Mouse (Mus musculus) heart, embryonic 15.5 days (tissue): Measurements from ENCODE around the gene Gm17428. TPM values are rescaled to one million over a fixed set of nuclear protein-coding genes. Genes with fewer than 3 reads are reported as not detected.
"Not testable (repeated sequence)": the region's sequence is repeated elsewhere in the genome, so short reads cannot be mapped to it uniquely, and the experiment has no call there.

Source experiments
- ATAC-seq: fragments of 200-750 bp; cut with Nextera tagmentation; replicated peaks from 2 replicates; pipeline ENCODE4 v1.8.0; 2017; ENCODE audit warnings: low read depth, moderate TSS enrichment; ENCODE audit not compliant: insufficient number of reproducible peaks, insufficient read depth, low FRiP score
- H3K27ac ChIP-seq: fragments of 300-500 bp; sonication (generic); 2 replicates; pipeline ENCODE4 v1.5.1; 2015; ENCODE audit warnings: mild to moderate bottlenecking, inconsistent platforms
- H3K27me3 ChIP-seq: fragments of 300-500 bp; sonication (generic); 2 replicates; pipeline ENCODE4 v1.6.1; 2015; ENCODE audit warnings: inconsistent platforms
- H3K36me3 ChIP-seq: fragments of 300-500 bp; sonication (generic); 2 replicates; pipeline ENCODE4 v1.6.1; 2015; ENCODE audit warnings: mild to moderate bottlenecking, inconsistent platforms
- H3K4me1 ChIP-seq: fragments of 300-500 bp; sonication (generic); replicated peaks from 2 replicates; pipeline ENCODE4 v1.6.1; 2015; ENCODE audit warnings: inconsistent platforms
- H3K4me2 ChIP-seq: fragments of 300-500 bp; sonication (generic); 2 replicates; pipeline ENCODE4 v1.6.1; 2015; ENCODE audit warnings: inconsistent platforms, mild to moderate bottlenecking, moderate library complexity
- H3K4me3 ChIP-seq: fragments of 300-500 bp; sonication (generic); 2 replicates; pipeline ENCODE4 v1.5.1; 2015; ENCODE audit warnings: mild to moderate bottlenecking, inconsistent platforms
- H3K9ac ChIP-seq: fragments of 300-500 bp; sonication (generic); 2 replicates; pipeline ENCODE4 v1.6.1; 2015; ENCODE audit warnings: mild to moderate bottlenecking, inconsistent platforms
- H3K9me3 ChIP-seq: fragments of 300-500 bp; sonication (generic); replicated peaks from 2 replicates; pipeline ENCODE4 v1.6.1; 2016; ENCODE audit warnings: inconsistent platforms
- WGBS: fragments of 180-500 bp; shearing (Covaris S2); methylation state at CpG from one replicate; pipeline ENCODE4 v1.1.7; 2015; ENCODE audit warnings: mixed read lengths; 5-methylcytosine and 5-hydroxymethylcytosine counted together
- polyA plus RNA-seq: library from polyadenylated mRNA; unstranded; fragments of >200 nt; fragmentation: Nextera tagmentation; extraction: Ambion mirVana; gene quantifications from 2 replicates; pipeline ENCODE4 v1.2.1, GENCODE M21; 2015

The Gm17428 gene
- polyA plus RNA-seq, 1 experiment from 2014 or later: not detected

GRCm38 (mm10) chr14:54992196-54992595 is 15.5 kb downstream of the Gm17428 start:
- no peak for ATAC-seq
- Histone ChIP-seq H3K27me3 (no peaks in the 10 kb centered on the region), H3K4me2 (peak overlapping the region; percentile 65), H3K27ac (peak overlapping the region; percentile 99), H3K4me3 (peak overlapping the region; percentile 55), H3K9me3 (no peaks in the 10 kb centered on the region), H3K4me1 (peaks cover 22% of the 10 kb centered on the region), H3K36me3 (no peaks in the 10 kb centered on the region), H3K9ac (peak overlapping the region; percentile 70)
- 56% methylated on average over 10 of the region's 10 CpGs for WGBS

DNA sequence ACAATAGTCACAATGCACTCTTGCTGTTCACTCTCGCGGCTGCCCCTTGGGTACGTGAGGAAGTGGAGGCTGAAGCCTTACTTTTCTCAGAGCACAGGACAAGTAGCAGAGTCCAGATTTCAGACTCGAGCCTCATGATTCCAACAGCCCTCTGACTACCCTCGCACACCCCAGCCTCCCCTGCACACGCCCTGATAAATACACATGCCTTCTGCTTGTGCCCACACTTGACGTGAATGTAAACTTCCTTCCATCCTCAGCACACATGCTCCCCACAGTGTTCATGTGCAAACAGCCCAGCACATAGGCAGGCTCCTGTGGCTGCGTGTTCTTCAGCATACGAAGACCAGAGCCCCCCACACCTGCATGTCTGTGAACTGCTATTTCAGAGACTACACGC is 16.9 kb downstream of the Gm17428 start:
- Histone ChIP-seq H3K27ac (peak overlapping the region; percentile 99), H3K4me1 (peaks cover 34% of the 10 kb centered on the region), H3K36me3 (no peaks in the 10 kb centered on the region), H3K4me2 (peak overlapping the region; percentile 65), H3K9me3 (no peaks in the 10 kb centered on the region), H3K4me3 (peak overlapping the region; percentile 55), H3K9ac (peak overlapping the region; percentile 70), H3K27me3 (no peaks in the 10 kb centered on the region)
- no peak for ATAC-seq
- 36% methylated on average over 10 of the region's 10 CpGs for WGBS

- H3K27ac ChIP-seq: peak within 1 kb of the TSS; percentile 99
- H3K27me3 ChIP-seq: no peaks in the 10 kb centered on the region
- ATAC-seq: peak; percentile 67
- peak within 1 kb of the TSS; percentile 70 for H3K9ac ChIP-seq
- 27% methylated on average over 11 of the region's 11 CpGs for WGBS
- peak within 1 kb of the TSS; percentile 65 for H3K4me2 ChIP-seq
- no peaks in the 10 kb centered on the region for H3K9me3 ChIP-seq
- H3K4me3 ChIP-seq: peak within 1 kb of the TSS; percentile 55
- H3K4me1 ChIP-seq: peaks cover 38% of the 10 kb centered on the region
- H3K36me3 ChIP-seq: no peaks in the 10 kb centered on the region
These were observed 17.6 kb downstream of the Gm17428 start, which contains the start of gene Myh7 for GRCm38 (mm10) chr14:54994136-54994868. TSS of gene Myh7 (minus strand) at chr14:54994626.

- Histone ChIP-seq H3K27ac (peak overlapping the region; percentile 99), H3K9ac (peak overlapping the region; percentile 63), H3K4me1 (peaks cover 38% of the 10 kb centered on the region), H3K36me3 (no peaks in the 10 kb centered on the region), H3K4me3 (peak overlapping the region; percentile 55), H3K4me2 (peak overlapping the region; percentile 65), H3K27me3 (no peaks in the 10 kb centered on the region), H3K9me3 (no peaks in the 10 kb centered on the region)
- ATAC-seq: no peak; the same call in 1 of the 2 replicates
These were observed 18.1 kb downstream of the Gm17428 start for GRCm38 (mm10) chr14:54994869-54995186.

DNA sequence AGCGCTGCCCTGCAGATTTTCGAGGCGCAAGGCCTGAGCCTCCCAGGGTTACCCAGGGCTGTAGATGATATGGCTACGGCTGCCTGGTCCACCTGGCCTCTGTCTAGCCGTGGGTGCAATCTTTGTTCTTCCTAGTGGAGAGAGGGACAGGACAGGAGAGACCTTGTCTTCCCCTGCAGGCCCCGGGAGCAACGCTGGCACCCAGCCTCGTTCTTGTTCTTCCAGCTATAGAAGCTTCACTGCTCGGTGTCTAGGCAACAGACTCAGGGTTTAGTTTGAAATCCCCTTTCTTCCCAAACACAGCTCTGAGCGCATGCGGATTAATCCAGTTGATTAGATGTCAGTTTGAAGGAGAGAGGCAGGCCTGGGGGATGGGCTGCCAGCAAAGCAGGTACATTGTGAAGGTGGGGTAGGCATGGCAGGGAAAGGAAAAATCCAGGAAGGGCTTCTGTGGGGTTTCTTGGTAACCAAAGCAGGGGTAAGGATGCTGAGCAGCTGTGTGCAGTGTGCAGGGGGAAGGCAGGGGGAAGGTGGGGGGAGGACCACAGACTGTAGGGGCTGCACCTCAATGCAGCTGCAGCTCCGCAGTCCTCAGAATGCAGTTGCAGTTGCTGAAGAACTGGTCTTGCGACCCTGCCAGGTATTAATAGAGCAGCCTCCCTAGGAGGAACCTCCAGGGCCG is 18.9 kb downstream of the Gm17428 start:
- Histone ChIP-seq H3K4me2 (peak overlapping the region; percentile 65), H3K4me3 (peak overlapping the region; percentile 55), H3K27ac (peak overlapping the region; percentile 99), H3K9me3 (no peaks in the 10 kb centered on the region), H3K27me3 (no peaks in the 10 kb centered on the region), H3K9ac (peak overlapping the region; percentile 63), H3K36me3 (no peaks in the 10 kb centered on the region), H3K4me1 (peaks cover 44% of the 10 kb centered on the region)
- ATAC-seq: no peak
- 36% methylated on average over 14 of the region's 14 CpGs for WGBS

GRCm38 (mm10) chr14:54996793-54997192 is 20.1 kb downstream of the Gm17428 start:
- Histone ChIP-seq H3K9me3 (no peaks in the 10 kb centered on the region), H3K4me3 (peak overlapping the region; percentile 20), H3K27me3 (no peaks in the 10 kb centered on the region), H3K4me1 (peaks cover 46% of the 10 kb centered on the region), H3K4me2 (peak overlapping the region; percentile 65), H3K36me3 (no peaks in the 10 kb centered on the region), H3K9ac (peak overlapping the region; percentile 64), H3K27ac (peak overlapping the region; percentile 99)
- 36% methylated on average over 9 of the region's 9 CpGs for WGBS
- peak; percentile 79 for ATAC-seq

GRCm38 (mm10) chr14:54997297-54997696 is 20.6 kb downstream of the Gm17428 start:
- peak overlapping the region; percentile 64 for H3K9ac ChIP-seq
- H3K36me3 ChIP-seq: no peaks in the 10 kb centered on the region
- H3K9me3 ChIP-seq: no peaks in the 10 kb centered on the region
- peak overlapping the region; percentile 99 for H3K27ac ChIP-seq
- H3K4me3 ChIP-seq: peak overlapping the region; percentile 20
- no peaks in the 10 kb centered on the region for H3K27me3 ChIP-seq
- 0 out of 2 replicates have a peak, but pooled peaks have one; percentile 9 for ATAC-seq
- H3K4me2 ChIP-seq: peak overlapping the region; percentile 48
- peaks cover 51% of the 10 kb centered on the region for H3K4me1 ChIP-seq
- 38% methylated on average over 4 of the region's 4 CpGs for WGBS

- Histone ChIP-seq H3K9me3 (no peaks in the 10 kb centered on the region), H3K4me3 (no peak overlapping the region)
These were observed 21.9 kb downstream of the Gm17428 start for GRCm38 (mm10) chr14:54998680-54999079.

DNA sequence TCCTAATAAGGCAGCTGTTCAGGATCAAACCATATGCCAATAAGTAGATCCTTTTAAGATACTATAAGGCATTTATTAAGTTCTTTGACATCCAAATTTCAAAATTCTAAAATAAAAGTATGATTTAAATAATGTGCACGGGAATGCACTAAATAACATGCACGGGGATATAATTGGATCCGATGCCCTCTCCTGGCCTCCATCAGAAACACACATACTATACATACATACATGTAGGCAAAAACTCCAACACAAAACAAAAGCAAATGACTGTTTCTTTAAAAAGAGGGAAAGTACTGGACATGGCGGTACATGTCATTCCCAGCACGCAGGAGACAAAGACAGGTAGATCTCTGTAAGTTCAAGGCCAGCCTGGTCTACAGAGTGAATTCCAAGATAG is 23.1 kb downstream of the Gm17428 start:
- H3K4me3 ChIP-seq, H3K27me3 ChIP-seq, H3K4me2 ChIP-seq, ATAC-seq, H3K9ac ChIP-seq, H3K36me3 ChIP-seq, H3K9me3 ChIP-seq: not testable (repeated sequence)
- Histone ChIP-seq H3K27ac (peak overlapping the region; percentile 6; the same call in 1 of the 2 replicates), H3K4me1 (peaks cover 71% of the 10 kb centered on the region)
- 77% methylated on average over 5 of the region's 5 CpGs for WGBS

More at GRCm38 (mm10) chr14:54998680-54999079, 21.9 kb downstream of the Gm17428 start:
- Histone ChIP-seq H3K36me3 (no peaks in the 10 kb centered on the region), H3K4me2 (0 out of 2 replicates have a peak overlapping the region, but pooled peaks have one; percentile 48), H3K27me3 (no peaks in the 10 kb centered on the region), H3K27ac (peak overlapping the region; percentile 99), H3K4me1 (peaks cover 65% of the 10 kb centered on the region), H3K9ac (no peak overlapping the region)
- no peak for ATAC-seq

GRCm38 (mm10) chr14:55000814-55001213 is 24.1 kb downstream of the Gm17428 start:
- no peak overlapping the region for H3K9ac ChIP-seq
- ATAC-seq: no peak
- peaks cover 67% of the 10 kb centered on the region for H3K4me1 ChIP-seq
- no peak overlapping the region for H3K4me2 ChIP-seq
- H3K27me3 ChIP-seq: no peaks in the 10 kb centered on the region
- 78% methylated on average over 6 of the region's 6 CpGs for WGBS
- H3K9me3 ChIP-seq: no peaks in the 10 kb centered on the region
- peak overlapping the region; percentile 6; the same call in 1 of the 2 replicates for H3K27ac ChIP-seq
- H3K4me3 ChIP-seq: no peak overlapping the region
- H3K36me3 ChIP-seq: no peaks in the 10 kb centered on the region

DNA sequence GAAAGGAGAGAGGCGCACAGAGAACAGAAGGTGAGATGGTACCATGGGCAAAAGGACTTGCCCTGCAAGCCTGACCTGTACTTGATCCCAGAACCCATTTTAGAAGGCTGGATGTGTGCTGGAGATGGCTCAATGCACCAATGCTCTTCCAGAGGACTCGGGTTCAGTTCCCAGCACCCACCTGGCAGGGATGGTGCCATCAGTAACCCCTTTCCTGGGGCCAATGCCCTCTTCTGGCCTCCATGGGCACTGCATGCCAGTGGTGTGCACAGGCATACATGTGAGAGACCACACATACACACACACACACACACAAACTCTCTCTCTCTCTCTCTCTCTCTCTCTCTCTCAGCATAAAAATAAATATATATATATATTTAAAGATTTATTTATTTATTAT is 24.7 kb downstream of the Gm17428 start:
- Histone ChIP-seq H3K9ac (no peak overlapping the region), H3K4me2 (no peak overlapping the region), H3K4me3 (no peak overlapping the region), H3K27ac (peak overlapping the region; percentile 53), H3K4me1 (peaks cover 66% of the 10 kb centered on the region), H3K36me3 (no peaks in the 10 kb centered on the region), H3K27me3 (no peaks in the 10 kb centered on the region), H3K9me3 (no peaks in the 10 kb centered on the region)
- 97% methylated on average over 2 of the region's 2 CpGs for WGBS
- no peak for ATAC-seq
